Comparison of ENCODE assay signal across 7 mouse cellular contexts in the genomic region with DNA sequence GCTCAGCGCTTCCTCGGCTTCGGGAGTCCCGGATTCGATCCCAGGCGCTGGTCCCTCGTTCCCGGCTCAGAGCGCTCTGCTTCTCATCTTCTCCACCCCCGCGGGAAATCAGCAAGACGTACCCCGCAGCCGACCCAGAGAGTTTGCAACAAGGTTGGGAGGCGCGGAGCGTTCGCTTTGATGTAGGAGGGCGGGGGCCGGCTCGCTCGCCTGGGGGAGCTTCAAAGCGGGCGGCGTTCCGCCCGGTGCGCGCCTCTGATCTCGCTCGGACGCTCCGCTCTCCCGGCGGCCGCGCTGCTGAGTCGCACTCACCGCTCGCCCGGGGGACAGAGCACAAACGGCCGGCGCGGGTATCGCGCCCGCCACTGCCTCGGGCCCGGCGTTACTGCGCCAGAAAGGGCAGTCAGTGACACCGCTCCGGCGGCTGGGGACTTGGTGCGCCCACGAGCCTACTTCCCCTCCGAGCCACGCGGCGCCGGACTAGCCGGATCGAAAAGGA. TPM values are rescaled to one million over a fixed set of nuclear protein-coding genes. Genes with fewer than 3 reads are reported as not detected.
DNase-seq lines count a peak whose midpoint lies in the region; ATAC-seq and TF ChIP-seq lines count a peak whose summit lies in the region.

No protein-coding gene starts in this region.

- under 1% methylated on average over 53 of the region's 64 CpGs for WGBS in lung, embryonic 16.5 days
- under 1% methylated on average over 47 of the region's 64 CpGs for WGBS in embryonic facial prominence, embryonic 14.5 days
- under 1% methylated on average over 62 of the region's 64 CpGs for WGBS in hindbrain, postnatal 0 days
- WGBS in midbrain, postnatal 0 days = under 1% methylated on average over 52 of the region's 64 CpGs

- H3K9ac ChIP-seq in lung, embryonic 16.5 days (ENCODE audit: low read length) = no peak overlapping the region
- peak overlapping the region; percentile 52; the same call in 1 of the 2 replicates for H3K9ac ChIP-seq in embryonic facial prominence, embryonic 14.5 days (ENCODE audit: low read depth, low read length)
- peak overlapping the region; percentile 46 for H3K9ac ChIP-seq in hindbrain, postnatal 0 days (replicated peaks; ENCODE audit: low read length)
- no peak overlapping the region for H3K9ac ChIP-seq in midbrain, postnatal 0 days (replicated peaks; ENCODE audit: low read length, poor library complexity, severe bottlenecking)

- no peaks in the 10 kb centered on the region for H3K36me3 ChIP-seq in lung, embryonic 16.5 days (ENCODE audit: control insufficient read depth, insufficient read depth, low read length)
- H3K36me3 ChIP-seq in embryonic facial prominence, embryonic 14.5 days (ENCODE audit: control insufficient read depth, insufficient read depth, low read length) = no peaks in the 10 kb centered on the region
- no peaks in the 10 kb centered on the region for H3K36me3 ChIP-seq in hindbrain, postnatal 0 days (ENCODE audit: insufficient read depth, low read length)
- H3K36me3 ChIP-seq in midbrain, postnatal 0 days (ENCODE audit: insufficient read depth, low read length) = no peaks in the 10 kb centered on the region

- DNase-seq in lung, postnatal 36 days = no peak
- peak; percentile 24 for DNase-seq in embryonic facial prominence, embryonic 14.5 days (ENCODE audit: low spot score)
- DNase-seq in hindbrain, postnatal 0 days (ENCODE audit: low spot score) = no peak
- DNase-seq in midbrain, postnatal 0 days (ENCODE audit: low spot score) = no peak
- no peak for DNase-seq in layer of hippocampus, adult 11-12 months (ENCODE audit: low spot score)
- DNase-seq in thymus, adult 18-20 months = no peak

- peaks cover 20% of the 10 kb centered on the region for H3K4me1 ChIP-seq in lung, embryonic 16.5 days (replicated peaks; ENCODE audit: control insufficient read depth, insufficient read depth, low read length)
- H3K4me1 ChIP-seq in embryonic facial prominence, embryonic 14.5 days (ENCODE audit: control insufficient read depth, insufficient read depth, low read length) = peaks cover 16% of the 10 kb centered on the region
- no peaks in the 10 kb centered on the region for H3K4me1 ChIP-seq in hindbrain, postnatal 0 days (ENCODE audit: insufficient read depth, low read length)
- H3K4me1 ChIP-seq in midbrain, postnatal 0 days (ENCODE audit: insufficient read depth, low read length) = no peaks in the 10 kb centered on the region

- peak overlapping the region; percentile 36 for H3K4me3 ChIP-seq in lung, embryonic 16.5 days (ENCODE audit: low read length)
- H3K4me3 ChIP-seq in embryonic facial prominence, embryonic 14.5 days (ENCODE audit: low read depth, low read length) = peak overlapping the region; percentile 40
- H3K4me3 ChIP-seq in hindbrain, postnatal 0 days (ENCODE audit: low read length) = peak overlapping the region; percentile 37
- peak overlapping the region; percentile 32 for H3K4me3 ChIP-seq in midbrain, postnatal 0 days (ENCODE audit: low read depth, low read length)

- H3K27ac ChIP-seq in lung, embryonic 16.5 days (ENCODE audit: low read length) = no peak overlapping the region
- H3K27ac ChIP-seq in embryonic facial prominence, embryonic 14.5 days (replicated peaks; ENCODE audit: low read depth, low read length) = no peak overlapping the region
- H3K27ac ChIP-seq in hindbrain, postnatal 0 days = peak overlapping the region; percentile 41; the same call in 1 of the 2 replicates
- H3K27ac ChIP-seq in midbrain, postnatal 0 days (ENCODE audit: low read depth, low read length) = no peak overlapping the region

- H3K9me3 ChIP-seq in lung, embryonic 16.5 days (ENCODE audit: control insufficient read depth, low read length) = no peaks in the 10 kb centered on the region
- no peaks in the 10 kb centered on the region for H3K9me3 ChIP-seq in embryonic facial prominence, embryonic 14.5 days (ENCODE audit: control insufficient read depth, low read length)
- H3K9me3 ChIP-seq in hindbrain, postnatal 0 days (ENCODE audit: low read length) = no peaks in the 10 kb centered on the region
- H3K9me3 ChIP-seq in midbrain, postnatal 0 days (ENCODE audit: low read length) = no peaks in the 10 kb centered on the region

- peak; percentile 38; the same call in 1 of the 2 replicates for ATAC-seq in lung, embryonic 16.5 days (ENCODE audit: low read depth)
- no peak for ATAC-seq in embryonic facial prominence, embryonic 14.5 days (ENCODE audit: low read depth)
- ATAC-seq in hindbrain, postnatal 0 days = no peak
- no peak for ATAC-seq in midbrain, postnatal 0 days (ENCODE audit: low FRiP score)

- no peak for TF ChIP-seq CTCF in hindbrain, postnatal 0 days (IDR thresholded peaks at IDR 0.05; ENCODE audit: low read depth)
- TF ChIP-seq CTCF in midbrain, postnatal 0 days (IDR thresholded peaks at IDR 0.05) = no peak

- H3K27me3 ChIP-seq in lung, embryonic 16.5 days (ENCODE audit: control insufficient read depth, insufficient read depth, low read depth, low read length) = peaks cover 94% of the 10 kb centered on the region
- H3K27me3 ChIP-seq in embryonic facial prominence, embryonic 14.5 days (replicated peaks; ENCODE audit: control insufficient read depth, insufficient read depth, low read length) = peaks cover 100% of the 10 kb centered on the region
- H3K27me3 ChIP-seq in hindbrain, postnatal 0 days (ENCODE audit: insufficient read depth, low read length) = peaks cover 75% of the 10 kb centered on the region
- H3K27me3 ChIP-seq in midbrain, postnatal 0 days (ENCODE audit: insufficient read depth, low read length) = peaks cover 60% of the 10 kb centered on the region

- peak overlapping the region; percentile 51 for H3K4me2 ChIP-seq in lung, embryonic 16.5 days (ENCODE audit: low read depth, low read length)
- peak overlapping the region; percentile 60 for H3K4me2 ChIP-seq in embryonic facial prominence, embryonic 14.5 days (ENCODE audit: low read depth, low read length)
- peak overlapping the region; percentile 51 for H3K4me2 ChIP-seq in hindbrain, postnatal 0 days (ENCODE audit: low read depth, low read length)
- peak overlapping the region; percentile 45 for H3K4me2 ChIP-seq in midbrain, postnatal 0 days (ENCODE audit: low read depth, low read length, poor library complexity, severe bottlenecking)

RNA-seq across cellular contexts. Expression of a gene that starts 0.3 kb away (rescaled TPM):
- 0.15 and 0.24 TPM in 2 replicates for polyA plus RNA-seq in lung, embryonic 16.5 days (2015; fragmentation: Nextera tagmentation; extraction: Ambion mirVana)
- 0.18 and 0.25 TPM in 2 replicates for polyA plus RNA-seq in embryonic facial prominence, embryonic 14.5 days (2014; fragmentation: Nextera tagmentation; extraction: Ambion mirVana)
- 2.4 and 2.6 TPM in 2 replicates for total RNA-seq in hindbrain, postnatal 0 days (2014; rRNA removed)
- 4.3 TPM in 2 replicates for polyA plus RNA-seq in hindbrain, postnatal 0 days (2015; fragmentation: Nextera tagmentation; extraction: Ambion mirVana)
- 1.3 and 1.4 TPM in 2 replicates for total RNA-seq in midbrain, postnatal 0 days (2014; rRNA removed)
- 1.4 and 1.9 TPM in 2 replicates for polyA plus RNA-seq in midbrain, postnatal 0 days (2015; fragmentation: Nextera tagmentation; extraction: Ambion mirVana)

Comparison
In these comparisons a context has a peak if more than half of its experiments do, and no peak if none do; other contexts are left out.
1. H3K9ac ChIP-seq: peak in embryonic facial prominence, embryonic 14.5 days (single experiment) and hindbrain, postnatal 0 days (single experiment); none in lung, embryonic 16.5 days (single experiment) and midbrain, postnatal 0 days (single experiment).
2. Peak in every context shown above with its lines, with median percentiles within 50 percentile points of each other: H3K4me2 ChIP-seq and H3K4me3 ChIP-seq.